Mouse (Mus musculus) kidney, adult 2 months (tissue): ENCODE measurements around the gene Cldn9.

Experiments
- CTCF ChIP-seq: fragments of 200-500 bp; conservative IDR thresholded peaks from 2 replicates; pipeline ENCODE4 v1.5.1; 2011; ENCODE audit warnings: low read depth, mild to moderate bottlenecking, control low read depth, low read length, moderate library complexity, mixed read lengths; ENCODE audit not compliant: insufficient read depth, insufficient read length
- POLR2A ChIP-seq: fragments of 200-500 bp; IDR thresholded peaks from one replicate; pipeline ENCODE4 v1.6.1; 2011; ENCODE audit warnings: low read depth, low read length, control low read depth

DNA sequence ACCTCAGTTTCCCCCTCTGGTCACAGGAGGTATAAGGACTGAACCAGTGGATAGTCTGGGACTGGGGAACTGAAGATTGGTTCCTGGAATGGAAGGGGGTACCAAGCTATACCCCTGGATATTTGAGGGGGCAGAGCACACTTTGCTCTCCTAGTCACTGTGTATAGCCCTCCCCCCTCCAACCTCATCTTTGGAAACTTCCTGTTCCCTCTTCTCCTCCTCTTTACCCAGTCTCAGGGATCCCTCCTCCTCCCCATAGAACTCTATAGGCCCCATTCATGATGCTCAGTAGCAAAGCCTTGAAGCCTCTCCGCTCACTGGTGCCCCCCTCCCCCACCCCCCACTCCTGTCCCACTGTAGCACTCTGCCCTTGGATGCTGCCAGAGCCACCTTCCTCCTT is 35.6 kb upstream of the Cldn9 start:
- TF ChIP-seq CTCF (no peak), POLR2A (no peak)
